Mouse (Mus musculus) liver, embryonic 12.5 days (tissue): Measurements from ENCODE around the gene Xkrx. TPM values are rescaled to one million over a fixed set of nuclear protein-coding genes. Genes with fewer than 3 reads are reported as not detected.
"Not testable (repeated sequence)": the region's sequence is repeated elsewhere in the genome, so short reads cannot be mapped to it uniquely, and the experiment has no call there.

Source experiments
- ATAC-seq: fragments of 200-750 bp; cut with Nextera tagmentation; 2 replicates; pipeline ENCODE4 v1.8.0; 2017; ENCODE audit warnings: moderate number of reproducible peaks, mild to moderate bottlenecking, moderate library complexity
- H3K27ac ChIP-seq: fragments of 300-500 bp; sonication (generic); 2 replicates; pipeline ENCODE4 v1.5.1; 2016; ENCODE audit warnings: mild to moderate bottlenecking
- H3K27me3 ChIP-seq: fragments of 300-500 bp; sonication (generic); replicated peaks from 2 replicates; pipeline ENCODE4 v1.6.1; 2016; ENCODE audit warnings: mild to moderate bottlenecking, moderate library complexity
- H3K36me3 ChIP-seq: fragments of 300-500 bp; sonication (generic); 2 replicates; pipeline ENCODE4 v1.6.1; 2016; ENCODE audit warnings: mild to moderate bottlenecking, moderate library complexity
- H3K4me1 ChIP-seq: fragments of 300-500 bp; sonication (generic); 2 replicates; pipeline ENCODE4 v1.6.1; 2016
- H3K4me2 ChIP-seq: fragments of 300-500 bp; sonication (generic); 2 replicates; pipeline ENCODE4 v1.6.1; 2016; ENCODE audit warnings: mild to moderate bottlenecking, moderate library complexity
- H3K4me3 ChIP-seq: fragments of 300-500 bp; sonication (generic); 2 replicates; pipeline ENCODE4 v1.5.1; 2016; ENCODE audit warnings: mild to moderate bottlenecking, moderate library complexity
- H3K9ac ChIP-seq: fragments of 300-500 bp; sonication (generic); 2 replicates; pipeline ENCODE4 v1.6.1; 2016; ENCODE audit warnings: mild to moderate bottlenecking, moderate library complexity
- H3K9me3 ChIP-seq: fragments of 300-500 bp; sonication (generic); replicated peaks from 2 replicates; pipeline ENCODE4 v1.6.1; 2016; ENCODE audit warnings: mild to moderate bottlenecking, moderate library complexity
- WGBS: fragments of 180-500 bp; shearing (Covaris S2); methylation state at CpG from one replicate; pipeline ENCODE4 v1.1.7; 2016; ENCODE audit not compliant: insufficient replicate concordance; 5-methylcytosine and 5-hydroxymethylcytosine counted together
- polyA plus RNA-seq: library from polyadenylated mRNA; unstranded; fragments of >200 nt; fragmentation: Nextera tagmentation; extraction: Ambion mirVana; gene quantifications from 2 replicates; pipeline ENCODE4 v1.2.1, GENCODE M21; 2016

The Xkrx gene
- not detected in 2 replicates for polyA plus RNA-seq

DNA sequence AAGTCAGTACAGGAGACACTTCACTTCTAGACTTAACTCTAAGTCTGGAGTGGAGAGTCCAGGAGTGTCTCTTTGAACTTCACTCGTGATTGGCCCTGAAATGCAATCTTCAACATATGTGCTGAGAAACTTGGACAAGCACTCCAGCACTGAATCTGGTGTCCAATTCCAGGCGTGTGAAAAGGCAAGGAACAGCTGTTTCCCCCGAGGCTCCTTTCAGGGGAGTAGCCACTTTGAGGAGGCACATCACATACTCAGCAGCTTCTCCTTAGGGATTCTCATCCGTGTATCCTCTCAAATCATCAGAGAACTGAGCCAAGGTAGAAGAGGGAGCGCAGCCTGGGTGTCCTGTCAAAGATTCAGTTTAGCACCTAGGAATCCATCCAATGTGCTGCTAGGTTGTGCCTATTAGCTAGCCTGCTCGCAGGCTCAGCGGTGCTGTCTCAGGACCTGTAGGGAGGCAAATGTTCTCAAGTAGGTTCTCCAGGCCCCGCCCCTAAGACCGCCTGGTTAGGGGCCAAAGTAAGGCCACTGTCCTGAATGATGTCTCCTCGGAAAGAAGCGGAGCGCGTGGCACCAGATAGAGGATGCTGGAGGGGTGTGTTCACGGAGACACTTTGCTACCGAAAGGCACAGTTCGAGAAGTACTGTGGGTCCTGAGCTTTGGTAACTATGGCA is at the start of gene Xkrx:
Gene Xkrx, minus strand, starts transcription at position 34 of the 678 bp plus-strand sequence.
- ATAC-seq = no peak
- Histone ChIP-seq H3K9ac (no peak within 1 kb of the TSS), H3K4me1 (no peaks in the 10 kb centered on the region), H3K27me3 (peaks cover 14% of the 10 kb centered on the region), H3K4me2 (peak within 1 kb of the TSS; percentile 29), H3K36me3 (no peaks in the 10 kb centered on the region), H3K27ac (no peak within 1 kb of the TSS), H3K9me3 (no peaks in the 10 kb centered on the region), H3K4me3 (no peak within 1 kb of the TSS)
- 32% methylated on average over 16 of the region's 16 CpGs for WGBS

DNA sequence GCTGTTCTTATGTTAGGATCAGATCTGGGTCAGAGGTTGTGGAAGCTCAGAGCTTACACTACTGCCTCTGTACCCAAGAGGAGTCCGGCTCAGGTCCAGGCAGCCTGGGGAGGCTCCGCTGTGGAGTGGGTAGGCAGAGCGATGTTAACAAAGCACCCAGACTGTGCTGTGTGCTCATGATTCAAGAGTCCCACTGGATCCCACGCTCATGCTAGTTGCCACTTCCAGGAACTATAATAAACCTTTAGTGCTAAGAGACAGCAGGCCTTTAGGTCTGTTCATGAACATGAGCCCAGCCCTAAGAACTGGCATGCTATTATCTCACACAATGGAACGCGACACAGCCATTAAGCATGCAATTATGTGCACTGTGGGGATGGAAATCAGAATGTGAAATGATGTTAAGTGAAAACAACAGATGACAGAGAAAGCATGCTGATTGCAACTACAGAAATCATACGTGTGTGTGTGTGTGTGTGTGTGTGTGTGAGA is 49.3 kb upstream of the Xkrx start:
- no peaks in the 10 kb centered on the region for H3K9me3 ChIP-seq
- WGBS = 78% methylated on average over 7 of the region's 7 CpGs
- H3K36me3 ChIP-seq = no peaks in the 10 kb centered on the region
- H3K27ac ChIP-seq = no peak overlapping the region
- H3K4me2 ChIP-seq = no peak overlapping the region
- ATAC-seq = no peak
- no peak overlapping the region for H3K9ac ChIP-seq
- no peaks in the 10 kb centered on the region for H3K27me3 ChIP-seq
- no peak overlapping the region for H3K4me3 ChIP-seq
- peaks cover 12% of the 10 kb centered on the region for H3K4me1 ChIP-seq

DNA sequence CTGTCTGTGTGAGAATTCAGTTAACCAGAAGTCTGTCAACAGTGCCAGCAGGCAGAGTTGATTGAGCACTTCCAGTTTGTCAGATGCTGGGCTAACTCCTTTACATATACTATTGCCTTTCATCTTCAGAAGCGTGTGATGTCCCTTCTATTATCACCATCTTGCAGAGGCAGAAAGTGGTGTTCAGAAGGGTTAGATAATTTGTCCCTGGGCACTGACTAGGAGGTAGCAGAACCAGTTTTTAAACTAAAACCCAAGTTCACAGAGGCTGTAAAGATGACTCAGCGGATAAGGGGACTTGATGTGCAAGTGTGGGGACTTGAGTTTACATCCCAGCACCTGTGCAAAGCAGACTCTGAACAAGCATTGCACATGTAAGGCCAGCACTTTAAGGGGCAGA is 46.6 kb upstream of the Xkrx start:
- peak; percentile 91 for ATAC-seq
- Histone ChIP-seq H3K4me3 (no peak overlapping the region), H3K9ac (no peak overlapping the region), H3K27me3 (no peaks in the 10 kb centered on the region), H3K4me1 (peaks cover 12% of the 10 kb centered on the region), H3K9me3 (no peaks in the 10 kb centered on the region), H3K27ac (peak overlapping the region; percentile 60), H3K4me2 (no peak overlapping the region), H3K36me3 (no peaks in the 10 kb centered on the region)
- WGBS = 51% methylated on average over 2 of the region's 2 CpGs

DNA sequence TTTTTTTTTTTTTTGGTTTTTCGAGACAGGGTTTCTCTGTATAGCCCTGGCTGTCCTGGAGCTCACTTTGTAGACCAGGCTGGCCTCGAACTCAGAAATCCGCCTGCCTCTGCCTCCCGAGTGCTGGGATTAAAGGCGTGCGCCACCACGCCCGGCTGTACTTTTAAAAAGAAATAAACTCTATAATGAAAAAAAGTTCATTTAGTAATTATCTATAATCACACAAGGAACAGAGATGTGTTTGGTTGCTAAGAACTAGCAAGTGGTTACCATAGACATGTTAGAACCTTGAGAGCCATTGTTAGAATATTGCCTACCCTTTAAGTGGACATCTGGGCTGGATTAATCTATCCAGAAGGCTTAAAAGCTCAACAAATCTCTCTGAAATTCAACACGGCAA is 25.3 kb upstream of the Xkrx start, which contains the start of gene Arl13a:
Gene Arl13a, plus strand, starts transcription at position 301 of the 400 bp plus-strand sequence.
- not testable (repeated sequence) for H3K4me1 ChIP-seq, H3K4me2 ChIP-seq, H3K27me3 ChIP-seq, ATAC-seq, H3K36me3 ChIP-seq, H3K27ac ChIP-seq, H3K4me3 ChIP-seq, H3K9me3 ChIP-seq, H3K9ac ChIP-seq
- WGBS = 67% methylated on average over 9 of the region's 9 CpGs

DNA sequence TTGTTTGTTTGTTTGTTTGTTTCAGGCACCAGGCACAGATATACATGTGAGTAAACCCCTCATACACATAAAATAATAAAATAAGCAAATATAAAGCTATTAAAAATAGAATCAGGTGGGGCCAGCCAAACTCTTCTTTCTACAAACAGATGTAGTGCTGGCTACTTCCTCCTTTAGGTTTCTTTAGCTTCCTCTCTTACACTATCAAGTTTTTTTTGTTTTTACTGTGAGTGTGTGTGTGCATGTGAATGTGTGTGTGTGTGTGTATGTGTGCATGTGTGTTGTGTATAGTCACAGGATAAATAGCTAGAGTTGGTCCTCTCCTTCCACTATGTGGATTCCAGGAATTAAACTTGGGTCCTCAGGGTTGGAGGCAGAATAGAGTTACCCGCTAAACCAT is 12.8 kb upstream of the Xkrx start:
- Histone ChIP-seq H3K4me2 (no peak overlapping the region), H3K9me3 (no peaks in the 10 kb centered on the region), H3K4me3 (no peak overlapping the region), H3K36me3 (no peaks in the 10 kb centered on the region), H3K4me1 (no peaks in the 10 kb centered on the region), H3K9ac (no peak overlapping the region), H3K27ac (no peak overlapping the region), H3K27me3 (no peaks in the 10 kb centered on the region)
- 75% methylated on average over 1 of the region's 1 CpGs for WGBS
- ATAC-seq = no peak

DNA sequence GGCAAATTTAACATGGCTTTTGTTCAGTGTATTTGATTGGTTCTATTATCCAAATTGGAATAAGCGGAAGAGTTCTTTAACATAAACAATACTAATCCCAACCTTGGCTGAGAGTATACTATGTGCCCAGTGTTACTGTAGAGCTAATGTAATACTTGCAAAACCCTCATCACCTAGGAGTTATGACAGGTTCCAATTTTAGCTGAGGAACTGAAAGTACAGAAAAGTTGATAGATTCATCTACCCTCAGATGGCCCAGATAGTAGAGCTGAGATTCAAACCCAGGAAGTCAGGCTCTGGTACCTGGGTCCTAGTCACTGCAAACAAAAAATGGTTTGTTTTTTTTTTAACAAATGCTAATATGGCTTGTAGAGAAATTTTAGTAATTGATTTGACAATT is 8.7 kb upstream of the Xkrx start:
- H3K36me3 ChIP-seq = no peaks in the 10 kb centered on the region
- H3K27me3 ChIP-seq = no peaks in the 10 kb centered on the region
- H3K4me1 ChIP-seq = no peaks in the 10 kb centered on the region
- H3K4me2 ChIP-seq = no peak overlapping the region
- 93% methylated on average over 1 of the region's 1 CpGs for WGBS
- H3K9ac ChIP-seq = no peak overlapping the region
- H3K4me3 ChIP-seq = no peak overlapping the region
- H3K27ac ChIP-seq = no peak overlapping the region
- H3K9me3 ChIP-seq = no peaks in the 10 kb centered on the region
- no peak for ATAC-seq

DNA sequence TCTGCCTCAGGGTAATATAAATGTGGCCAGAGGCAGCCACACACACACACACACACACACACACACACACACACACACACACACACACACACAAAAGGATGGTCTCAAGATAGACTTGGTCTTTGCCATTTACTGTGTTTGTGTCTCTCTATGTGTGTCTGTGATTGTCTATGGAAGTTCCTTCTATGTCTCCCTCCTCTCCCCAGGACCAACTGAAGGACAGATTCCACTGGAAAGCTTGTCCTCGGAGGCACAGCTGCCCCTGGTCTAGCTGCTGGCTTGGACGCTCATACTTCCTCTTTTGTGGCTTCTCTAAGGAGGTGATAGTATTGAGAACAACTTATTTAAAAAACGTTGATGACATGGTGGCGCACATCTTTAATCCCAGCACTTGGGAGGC is 1.6 kb upstream of the Xkrx start:
- no peaks in the 10 kb centered on the region for H3K4me1 ChIP-seq
- no peak overlapping the region for H3K9ac ChIP-seq
- WGBS = 18% methylated on average over 4 of the region's 4 CpGs
- H3K9me3 ChIP-seq = no peaks in the 10 kb centered on the region
- H3K27ac ChIP-seq = no peak overlapping the region
- no peak overlapping the region for H3K4me3 ChIP-seq
- H3K4me2 ChIP-seq = no peak overlapping the region
- peaks cover 14% of the 10 kb centered on the region for H3K27me3 ChIP-seq
- ATAC-seq = no peak
- H3K36me3 ChIP-seq = no peaks in the 10 kb centered on the region

DNA sequence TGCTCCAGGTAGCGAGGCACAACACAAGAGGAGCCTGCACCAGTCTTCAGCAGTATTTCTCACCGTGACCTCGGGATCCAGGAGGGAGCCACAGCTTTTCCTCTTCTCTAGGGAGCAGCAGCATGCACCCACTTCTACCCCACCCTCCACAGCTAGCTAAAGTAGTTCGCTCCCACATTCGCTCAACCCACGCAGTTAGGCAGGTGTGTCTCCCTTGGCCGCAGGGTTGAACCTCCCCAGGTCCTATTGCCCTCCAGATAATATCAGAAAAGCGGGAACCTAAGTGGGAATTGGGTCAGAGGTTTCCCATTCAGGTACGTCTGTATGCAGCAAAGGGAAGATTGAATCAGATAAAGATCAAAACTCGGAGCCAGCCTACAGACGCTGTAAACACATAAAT is 950 bp upstream of the Xkrx start:
- H3K36me3 ChIP-seq = no peaks in the 10 kb centered on the region
- peaks cover 14% of the 10 kb centered on the region for H3K27me3 ChIP-seq
- H3K4me2 ChIP-seq = peak overlapping the region; percentile 29
- H3K9me3 ChIP-seq = no peaks in the 10 kb centered on the region
- no peak overlapping the region for H3K9ac ChIP-seq
- ATAC-seq = no peak
- 23% methylated on average over 11 of the region's 11 CpGs for WGBS
- no peak overlapping the region for H3K27ac ChIP-seq
- H3K4me1 ChIP-seq = no peaks in the 10 kb centered on the region
- no peak overlapping the region for H3K4me3 ChIP-seq

DNA sequence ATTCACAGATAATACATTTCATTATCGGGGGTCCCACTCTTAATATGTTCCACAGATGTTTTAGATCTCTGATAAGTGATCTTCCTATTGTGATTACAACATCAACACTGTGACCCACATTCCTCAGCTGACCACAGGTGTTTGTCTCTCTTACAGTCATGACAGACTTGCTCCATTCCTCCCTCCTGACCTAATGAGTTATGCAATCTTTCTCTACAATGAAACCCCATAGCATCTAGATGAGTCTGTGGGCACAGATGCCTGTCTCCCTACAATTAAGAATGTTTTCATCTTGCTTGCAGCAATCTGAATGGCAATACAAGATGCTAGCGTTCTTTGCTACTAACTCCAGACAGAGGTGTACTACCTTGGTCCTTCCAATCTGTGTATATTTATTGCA is 1.4 kb downstream of the Xkrx start:
- Histone ChIP-seq H3K36me3 (no peaks in the 10 kb centered on the region), H3K4me3 (no peak overlapping the region), H3K9me3 (no peaks in the 10 kb centered on the region), H3K4me2 (no peak overlapping the region), H3K4me1 (no peaks in the 10 kb centered on the region), H3K9ac (no peak overlapping the region), H3K27ac (no peak overlapping the region), H3K27me3 (peaks cover 14% of the 10 kb centered on the region)
- no peak for ATAC-seq
- 59% methylated on average over 2 of the region's 2 CpGs for WGBS

DNA sequence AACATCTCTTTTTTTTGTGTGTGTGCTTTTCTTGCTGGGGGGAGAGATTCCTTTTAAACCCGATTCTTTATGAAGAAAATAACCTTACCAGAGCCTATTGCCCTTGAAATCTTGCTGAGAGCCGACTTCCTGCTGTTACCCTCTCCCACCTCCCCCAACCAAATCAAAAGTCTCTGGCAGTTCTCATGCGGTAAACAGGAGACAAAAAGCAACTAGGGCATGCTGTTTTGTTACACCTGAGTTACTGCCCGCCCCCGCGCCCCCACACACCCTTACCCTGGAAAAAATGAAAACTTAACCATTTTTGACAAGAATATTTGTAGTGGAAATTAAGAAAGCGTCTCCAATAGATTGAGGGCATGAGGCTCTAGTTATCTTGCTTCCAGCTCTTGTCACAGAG is 3.7 kb downstream of the Xkrx start:
- Histone ChIP-seq H3K36me3 (no peaks in the 10 kb centered on the region), H3K9ac (no peak overlapping the region), H3K9me3 (no peaks in the 10 kb centered on the region), H3K4me2 (no peak overlapping the region), H3K27ac (no peak overlapping the region), H3K27me3 (peaks cover 14% of the 10 kb centered on the region), H3K4me3 (no peak overlapping the region), H3K4me1 (no peaks in the 10 kb centered on the region)
- ATAC-seq = no peak
- WGBS = 36% methylated on average over 7 of the region's 7 CpGs

DNA sequence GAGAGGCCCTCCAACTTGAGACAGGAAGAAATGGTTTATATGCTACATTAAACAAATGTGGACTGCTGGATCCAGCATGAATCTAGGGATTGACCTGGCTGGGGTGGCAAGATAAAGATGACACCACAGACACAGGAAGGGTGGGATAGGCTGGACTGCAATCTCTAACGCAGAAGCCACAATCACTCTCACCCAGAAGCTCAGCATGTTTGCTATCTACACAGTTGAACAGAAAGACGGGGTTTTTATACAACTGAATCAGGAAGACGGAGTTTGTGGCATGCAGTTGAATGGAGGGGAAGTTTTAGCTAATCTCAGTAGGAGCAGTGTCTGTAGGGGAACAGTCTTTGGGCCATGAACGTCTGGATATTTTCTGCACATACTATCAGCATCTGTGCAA is 19.9 kb downstream of the Xkrx start:
- H3K9ac ChIP-seq = no peak overlapping the region
- H3K9me3 ChIP-seq = no peaks in the 10 kb centered on the region
- H3K4me1 ChIP-seq = no peaks in the 10 kb centered on the region
- ATAC-seq = 0 out of 2 replicates have a peak, but pooled peaks have one; percentile 30
- peaks cover 3% of the 10 kb centered on the region; the same call in 1 of the 2 replicates for H3K27me3 ChIP-seq
- WGBS = 19% methylated on average over 4 of the region's 4 CpGs
- H3K4me2 ChIP-seq = no peak overlapping the region
- no peak overlapping the region for H3K27ac ChIP-seq
- H3K4me3 ChIP-seq = no peak overlapping the region
- H3K36me3 ChIP-seq = no peaks in the 10 kb centered on the region

DNA sequence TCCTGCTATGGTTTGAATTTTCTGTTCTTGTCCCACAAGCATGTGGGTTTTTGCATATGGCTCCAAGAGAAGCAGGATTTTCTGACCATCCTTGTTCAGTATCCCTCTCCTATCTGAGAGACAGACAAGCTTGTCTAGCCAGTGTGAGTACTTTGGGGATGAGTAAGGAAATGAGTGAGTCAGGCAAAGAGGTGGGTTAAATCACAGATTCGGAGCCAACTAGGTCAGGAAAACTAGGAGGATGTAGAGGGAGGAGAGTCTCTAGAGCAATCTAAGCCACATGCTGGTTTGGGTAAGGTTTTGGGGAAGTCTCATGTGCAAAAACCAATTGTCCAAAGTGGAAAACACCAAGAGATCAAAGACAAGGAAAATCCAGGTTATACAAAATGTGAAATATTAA is 20.3 kb downstream of the Xkrx start:
- H3K27me3 ChIP-seq = peaks cover 3% of the 10 kb centered on the region; the same call in 1 of the 2 replicates
- H3K9me3 ChIP-seq = no peaks in the 10 kb centered on the region
- H3K9ac ChIP-seq = no peak overlapping the region
- no peaks in the 10 kb centered on the region for H3K36me3 ChIP-seq
- no peak overlapping the region for H3K4me2 ChIP-seq
- WGBS = 46% methylated on average over 1 of the region's 1 CpGs
- ATAC-seq = no peak
- H3K4me3 ChIP-seq = no peak overlapping the region
- no peak overlapping the region for H3K27ac ChIP-seq
- H3K4me1 ChIP-seq = no peaks in the 10 kb centered on the region

DNA sequence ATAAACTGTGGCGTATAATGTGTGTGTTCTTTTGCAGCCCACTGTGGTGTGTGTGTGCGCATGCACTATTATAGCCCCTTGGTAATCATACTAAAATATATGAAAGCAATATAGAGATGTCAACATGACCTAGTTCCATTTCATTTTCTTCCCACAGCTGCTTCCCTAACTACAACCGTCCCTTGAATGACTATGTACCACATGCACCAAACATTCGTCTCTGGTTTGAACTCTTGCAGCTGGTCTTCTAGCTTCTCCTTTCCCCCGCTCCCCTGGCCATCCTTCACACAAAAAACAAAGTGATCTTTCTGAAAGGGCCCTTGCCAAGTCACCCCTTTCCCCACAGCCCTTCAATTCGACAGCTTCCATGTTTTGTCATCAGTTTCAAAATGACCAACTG is 21.9 kb downstream of the Xkrx start:
- H3K9me3 ChIP-seq = no peaks in the 10 kb centered on the region
- H3K4me1 ChIP-seq = no peaks in the 10 kb centered on the region
- peaks cover 3% of the 10 kb centered on the region; the same call in 1 of the 2 replicates for H3K27me3 ChIP-seq
- H3K27ac ChIP-seq = no peak overlapping the region
- no peaks in the 10 kb centered on the region for H3K36me3 ChIP-seq
- H3K9ac ChIP-seq = no peak overlapping the region
- WGBS = 67% methylated on average over 6 of the region's 6 CpGs
- ATAC-seq = no peak
- H3K4me3 ChIP-seq = no peak overlapping the region
- H3K4me2 ChIP-seq = no peak overlapping the region
